Mouse (Mus musculus) c-Kit-positive CD71-positive TER-119-negative erythroid progenitor cells, embryonic 14.5 days (primary cell): ENCODE measurements at regions not wholly inside any gene's neighbourhood (a gene's known extent, or its start where the extent isn't known, plus 50 kb on each side); places are given as distances from the start of the nearest gene placed in this dataset.

Experiments
- DNase-seq: peaks from one replicate; pipeline ENCODE4 v3.0.0-alpha.2; 2013; ENCODE audit warnings: low read depth

DNA sequence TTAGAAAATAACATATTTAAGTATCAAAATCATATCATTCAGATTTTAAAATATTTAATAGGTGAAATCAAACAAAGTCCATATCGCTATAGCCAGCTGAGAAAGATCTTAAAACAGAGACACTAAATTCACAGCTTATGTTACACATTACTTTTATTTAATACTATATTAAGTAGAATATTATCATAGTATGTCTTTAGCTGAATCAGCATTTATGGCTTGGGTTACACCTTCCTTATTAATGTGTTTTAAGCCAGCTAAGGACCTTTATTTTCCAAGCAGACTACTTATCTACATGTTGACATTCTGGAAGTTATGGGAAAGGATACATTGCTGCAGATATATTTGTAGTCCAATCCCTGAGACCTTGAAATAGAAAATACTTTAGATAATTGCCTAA lies 684.9 kb upstream of the Adgrl4 start:
- no peak for DNase-seq

- no peak for DNase-seq
Observed at GRCm38 (mm10) chr3:150759854-150760253, 677.8 kb upstream of the Adgrl4 start.

- no peak for DNase-seq
Observed at GRCm38 (mm10) chr3:150784576-150784975, 653.1 kb upstream of the Adgrl4 start.

DNA sequence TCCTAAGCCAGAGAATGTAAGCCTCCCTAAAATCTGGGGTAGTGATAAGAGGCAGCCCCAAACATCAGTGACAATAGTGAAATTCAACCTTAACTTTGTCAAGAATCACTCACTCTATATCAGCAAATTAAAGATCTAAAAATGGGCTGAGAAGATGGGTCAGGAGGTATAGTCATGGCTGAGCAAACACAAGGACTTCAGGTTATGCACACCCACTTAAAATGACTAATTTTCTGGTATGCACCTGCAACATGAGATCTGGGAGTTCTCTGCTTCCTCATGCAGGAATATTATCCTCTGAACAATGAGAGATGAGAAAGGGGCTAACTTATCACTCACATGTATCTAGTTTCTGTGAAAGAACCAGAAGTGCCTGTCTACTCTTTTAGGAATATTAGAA lies 619.9 kb upstream of the Adgrl4 start:
- no peak for DNase-seq

GRCm38 (mm10) chr3:150819369-150819768 lies 618.3 kb upstream of the Adgrl4 start:
- no peak for DNase-seq

DNA sequence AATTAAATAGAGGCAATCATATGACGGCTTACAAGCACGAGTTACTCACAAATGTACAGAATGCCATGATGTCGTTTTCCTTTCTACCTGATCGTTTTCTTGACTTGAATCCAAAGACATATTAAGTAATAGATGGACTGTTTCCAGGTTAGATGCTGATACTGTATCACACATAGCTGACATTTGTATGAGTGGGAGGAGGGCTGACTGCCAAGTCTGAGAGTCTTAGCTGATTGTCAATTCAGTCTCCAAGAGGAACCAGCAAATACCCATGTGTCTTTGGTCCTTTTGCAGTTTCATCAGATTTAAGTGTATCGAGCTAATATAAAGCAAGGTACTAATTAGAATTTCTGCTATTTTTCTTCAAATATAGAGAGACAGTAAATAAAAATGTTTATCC lies 617.6 kb upstream of the Adgrl4 start:
- DNase-seq: no peak

DNA sequence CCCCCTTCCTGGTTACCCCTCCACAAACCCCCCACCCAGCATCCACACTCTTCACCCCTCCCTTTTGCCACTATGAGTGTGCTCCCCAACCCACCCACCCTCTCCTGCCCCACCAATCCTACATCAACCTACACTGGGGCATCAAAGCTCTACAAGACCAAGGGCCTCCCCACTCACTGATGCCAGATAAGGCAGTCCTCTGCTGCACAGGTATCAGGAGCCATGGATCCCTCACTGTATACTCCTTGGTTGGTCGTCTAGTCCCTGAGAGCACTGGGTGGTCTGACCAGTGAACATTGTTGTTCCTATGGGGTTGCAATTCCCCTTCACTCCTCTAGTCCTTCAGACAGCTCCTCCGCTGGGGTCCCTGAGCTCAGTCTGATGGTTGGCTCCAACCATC lies 591.7 kb upstream of the Adgrl4 start:
- DNase-seq: no peak

DNA sequence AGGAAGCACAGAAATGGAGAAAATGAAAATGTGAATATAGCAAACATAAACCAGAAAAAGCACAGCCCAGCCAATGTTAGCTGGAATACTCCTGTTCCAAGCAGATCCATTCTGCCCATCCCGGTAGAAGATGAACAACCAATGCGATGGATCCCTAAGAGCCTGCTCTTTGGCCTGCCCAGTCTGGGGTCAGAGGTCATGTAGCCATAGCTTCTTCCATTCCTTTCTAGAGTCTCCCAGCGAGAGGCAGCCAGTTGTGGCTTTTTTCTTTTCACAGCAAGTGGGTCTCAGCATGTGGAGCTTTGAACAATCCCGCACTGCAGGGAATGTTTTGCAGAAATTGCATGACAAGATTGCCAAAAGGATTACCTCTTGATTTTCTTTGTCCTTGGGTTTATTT lies 585.6 kb upstream of the Adgrl4 start:
- no peak for DNase-seq

- DNase-seq: no peak
Observed at GRCm38 (mm10) chr3:150896668-150897067, 541.0 kb upstream of the Adgrl4 start.

DNA sequence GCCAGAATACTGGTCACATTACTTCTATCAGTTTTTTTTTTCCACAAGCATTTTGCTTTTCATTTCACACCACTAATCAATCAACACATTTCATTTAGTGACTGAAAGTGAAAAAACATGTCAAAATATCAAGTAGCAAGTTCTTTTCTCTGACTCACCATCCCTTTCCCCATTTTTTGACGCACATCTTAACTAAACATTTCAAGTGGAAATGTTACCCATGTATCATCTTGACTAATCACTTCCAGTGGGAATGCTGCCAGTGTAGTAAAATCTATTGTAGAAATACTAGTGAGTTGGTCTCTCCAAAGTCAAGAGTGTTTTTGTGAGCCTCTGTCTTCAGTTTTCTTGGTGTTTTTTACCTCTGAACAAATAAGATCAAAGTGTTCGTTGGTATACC lies 527.6 kb upstream of the Adgrl4 start:
- no peak for DNase-seq

DNA sequence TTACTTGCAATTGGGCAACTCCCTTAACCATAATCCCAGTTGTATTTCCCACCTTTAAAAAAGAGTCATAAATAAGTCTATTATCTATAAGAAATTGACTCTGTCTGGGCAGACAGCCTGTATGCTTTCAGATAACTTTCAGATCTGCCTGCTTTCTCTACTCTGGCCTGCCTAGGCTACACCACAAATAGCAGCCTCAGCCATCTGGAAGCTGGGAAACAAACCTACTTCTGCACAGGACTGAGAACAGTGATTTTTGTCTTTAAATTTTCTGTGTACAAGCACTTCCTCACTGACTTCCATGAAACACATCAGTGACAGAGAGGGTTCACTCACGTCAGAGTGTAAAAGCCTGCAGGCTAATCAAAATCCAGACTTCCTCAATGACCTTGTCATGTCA lies 482.8 kb upstream of the Adgrl4 start:
- no peak for DNase-seq

DNA sequence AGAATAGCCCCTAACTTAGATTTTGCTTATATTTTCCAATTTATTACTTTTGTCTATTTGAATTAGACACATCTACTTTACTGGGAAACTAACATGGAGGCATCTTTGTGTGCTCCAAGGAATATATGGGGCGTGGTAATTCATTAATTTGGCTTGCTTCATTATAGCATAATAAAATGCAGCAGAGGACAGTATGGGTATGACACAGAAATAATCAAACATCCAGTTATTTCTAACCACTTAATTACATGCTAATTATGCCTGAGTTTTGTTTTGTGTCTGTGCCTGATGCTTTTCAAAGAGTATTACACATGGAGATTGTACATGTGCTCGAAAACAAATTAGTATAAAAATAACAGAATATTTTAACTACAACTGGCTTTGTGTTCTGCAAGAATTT lies 438.0 kb upstream of the Adgrl4 start:
- no peak for DNase-seq

DNA sequence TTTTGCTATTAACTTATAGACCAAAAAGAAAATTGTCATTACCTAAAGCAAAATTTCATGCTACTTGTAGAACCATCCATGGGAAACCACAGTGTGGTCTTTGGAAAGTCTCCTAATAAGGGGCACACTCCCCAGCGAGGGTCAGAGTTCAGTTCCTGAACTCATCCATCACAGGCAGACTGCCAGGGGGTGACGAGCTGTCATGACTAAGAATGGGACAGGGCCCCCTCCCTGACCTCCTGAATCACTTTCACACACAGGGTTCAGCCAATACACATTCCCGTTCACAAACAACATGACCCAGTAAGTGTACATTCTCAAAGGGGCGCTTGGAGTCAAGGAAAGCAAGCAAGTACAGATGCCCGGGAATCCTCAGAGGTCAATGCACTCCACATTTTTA lies 437.5 kb upstream of the Adgrl4 start:
- DNase-seq: no peak

- no peak for DNase-seq
Observed at GRCm38 (mm10) chr3:151001881-151002412, 435.7 kb upstream of the Adgrl4 start.

GRCm38 (mm10) chr3:151003524-151003923 lies 434.2 kb upstream of the Adgrl4 start:
- DNase-seq: no peak

- no peak for DNase-seq
Observed at GRCm38 (mm10) chr3:151003990-151004389, 433.7 kb upstream of the Adgrl4 start.

- no peak for DNase-seq
Observed at GRCm38 (mm10) chr3:151020014-151020413, 417.7 kb upstream of the Adgrl4 start.

- no peak for DNase-seq
Observed at GRCm38 (mm10) chr3:151057491-151057890, 380.2 kb upstream of the Adgrl4 start.

DNA sequence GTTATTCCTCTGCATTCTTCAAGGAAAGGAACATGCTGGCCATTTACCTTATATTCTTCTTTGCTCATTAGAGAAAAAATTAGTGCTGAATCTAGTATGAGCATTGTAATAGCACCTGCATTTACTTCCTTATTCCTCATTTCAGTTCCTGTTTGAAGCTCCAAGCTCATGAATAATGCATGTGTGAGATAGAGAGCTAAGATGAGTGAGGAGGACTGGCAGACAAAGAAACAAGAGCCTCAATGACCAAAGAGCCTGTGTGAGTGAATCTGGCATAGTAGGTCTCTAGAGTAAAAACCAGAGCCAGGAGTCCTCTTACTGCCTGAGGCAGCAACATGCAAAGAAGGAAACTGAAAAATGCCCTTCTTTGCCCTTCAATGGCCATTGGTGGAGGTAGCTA lies 365.4 kb upstream of the Adgrl4 start:
- DNase-seq: no peak

DNA sequence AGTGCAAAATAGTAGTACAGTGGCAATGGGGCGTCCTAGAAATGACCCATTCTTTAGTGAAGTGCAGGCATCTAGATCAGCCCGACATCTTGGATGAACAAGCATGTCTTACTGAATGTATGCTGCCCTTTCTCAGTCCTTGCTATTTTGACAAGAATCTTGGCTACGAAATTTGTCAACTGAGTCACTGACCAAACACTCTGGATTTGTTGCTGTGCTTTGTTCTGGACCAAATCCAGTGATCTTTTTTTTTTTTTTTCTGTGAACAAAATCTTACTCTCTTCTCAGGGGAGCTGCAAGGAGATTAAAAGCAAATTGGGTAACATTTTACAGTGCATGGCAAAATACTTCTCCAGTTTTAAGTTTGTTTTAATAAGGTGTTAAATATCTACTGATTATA lies 320.9 kb upstream of the Adgrl4 start:
- no peak for DNase-seq

DNA sequence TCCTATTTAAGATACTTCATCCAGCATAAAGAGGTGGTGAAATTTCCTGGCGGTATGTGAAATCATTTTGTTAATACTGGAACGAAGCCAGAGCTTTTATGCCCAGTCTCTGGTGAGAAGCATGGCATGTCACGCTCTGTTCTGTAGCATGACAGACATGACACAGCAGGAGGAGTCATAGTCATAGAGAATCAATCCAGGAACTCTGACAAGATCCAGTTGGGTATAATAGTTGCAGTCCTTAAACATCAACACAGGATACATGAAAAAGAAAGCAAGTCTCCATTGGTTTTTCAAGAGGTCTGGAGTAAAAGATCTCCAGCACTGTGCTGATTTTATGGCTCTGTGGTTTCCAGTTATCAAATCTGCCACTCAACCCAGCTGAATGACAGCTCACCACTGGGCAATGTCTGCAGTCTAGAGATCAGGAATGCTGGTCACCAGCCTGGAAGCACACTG lies 320.1 kb upstream of the Adgrl4 start:
- DNase-seq: no peak

- no peak for DNase-seq
Observed at GRCm38 (mm10) chr3:151124131-151124530, 313.6 kb upstream of the Adgrl4 start.

DNA sequence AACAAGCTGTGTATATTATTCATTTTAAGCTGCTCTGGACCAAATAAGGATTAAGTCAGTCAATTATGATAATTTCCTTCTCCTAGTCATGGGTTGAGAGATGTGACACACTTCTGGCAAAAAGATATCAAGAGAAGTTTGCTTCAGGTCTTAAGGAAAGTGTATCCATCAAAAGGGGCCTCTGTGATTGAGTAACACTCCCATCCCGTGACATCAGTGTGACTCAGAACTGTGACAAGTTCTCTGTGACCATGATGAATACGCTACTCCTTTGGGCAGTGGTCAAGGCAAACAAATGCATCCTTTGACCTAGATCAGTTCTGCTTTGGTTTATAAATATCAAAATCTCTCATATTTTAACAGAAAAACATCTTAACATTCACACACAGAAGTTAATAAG lies 290.8 kb upstream of the Adgrl4 start:
- DNase-seq: no peak

GRCm38 (mm10) chr3:151153340-151153739 lies 284.3 kb upstream of the Adgrl4 start:
- DNase-seq: no peak

DNA sequence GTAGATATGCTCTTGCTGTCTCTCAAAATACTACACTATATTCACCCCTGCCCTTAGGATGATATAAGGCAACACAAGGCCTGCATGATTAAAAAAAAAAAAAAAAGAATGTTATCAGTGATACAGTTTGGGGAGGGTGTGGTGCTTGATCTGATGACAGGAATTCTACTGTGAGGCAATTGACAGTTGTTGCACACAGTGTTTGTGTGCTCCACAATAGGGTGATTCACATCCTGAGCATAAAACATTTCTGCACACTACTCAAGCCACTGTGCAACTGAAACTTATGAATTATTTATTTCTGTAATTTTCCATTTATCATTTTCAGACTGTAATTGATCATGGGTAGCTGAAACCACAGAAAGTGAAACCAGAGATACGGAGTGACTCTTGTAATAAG lies 277.2 kb upstream of the Adgrl4 start:
- no peak for DNase-seq
